Mouse (Mus musculus): ENCODE data around the gene Olfr1008.
"Not testable (repeated sequence)": the region's sequence is repeated elsewhere in the genome, so short reads cannot be mapped to it uniquely, and the experiment has no call there.

Gene Olfr1008

GRCm38 (mm10) chr2:85689131-85689530 is at the start of gene Olfr1008:
Gene Olfr1008 (plus strand): TSS chr2:85689431.
- no peak for DNase-seq (ENCODE audit: low spot score)

GRCm38 (mm10) chr2:85650604-85651003 is 38.6 kb upstream of the Olfr1008 start, which contains the start of gene Olfr1002:
Gene Olfr1002 (minus strand): TSS chr2:85650704.
- no peak for DNase-seq (ENCODE audit: low spot score)

GRCm38 (mm10) chr2:85664355-85664754 is 24.9 kb upstream of the Olfr1008 start, which contains the start of gene Olfr154:
Gene Olfr154 (minus strand): TSS chr2:85664455.
- not testable (repeated sequence) for DNase-seq (ENCODE audit: low spot score)

GRCm38 (mm10) chr2:85678667-85679066 is 10.6 kb upstream of the Olfr1008 start, which contains the start of gene Olfr1006:
Gene Olfr1006 (minus strand): TSS chr2:85678767.
- no peak for DNase-seq (ENCODE audit: low spot score)

- not testable (repeated sequence) for DNase-seq (ENCODE audit: low spot score)
Observed at GRCm38 (mm10) chr2:85710680-85711079, 21.4 kb downstream of the Olfr1008 start.

- no peak for DNase-seq (ENCODE audit: low spot score)
Observed at GRCm38 (mm10) chr2:85711159-85711558, 21.9 kb downstream of the Olfr1008 start.

- DNase-seq (ENCODE audit: low spot score): no peak
Observed at GRCm38 (mm10) chr2:85715119-85715518, 25.9 kb downstream of the Olfr1008 start, which contains the start of gene Olfr1009. Gene Olfr1009 (plus strand): TSS chr2:85715419.

GRCm38 (mm10) chr2:85725793-85726192 is 36.6 kb downstream of the Olfr1008 start:
- no peak for DNase-seq (ENCODE audit: low spot score)

Data from urinary bladder, postnatal 14 days (tissue).